Mouse (Mus musculus): ENCODE data around the gene Slc52a3. TPM values are rescaled to one million over a fixed set of nuclear protein-coding genes. Genes with fewer than 3 reads are reported as not detected.

Slc52a3 gene
- polyA plus RNA-seq, 1 experiment from 2014 or later: 2.7 TPM

- no peak overlapping the region for H3K4me3 ChIP-seq
- no peaks in the 10 kb centered on the region for H3K27me3 ChIP-seq
- no peak for ATAC-seq (ENCODE audit: borderline replicate concordance, extremely low read depth, low FRiP score, low TSS enrichment)
- no peaks in the 10 kb centered on the region for H3K9me3 ChIP-seq
- H3K27ac ChIP-seq: peak overlapping the region; percentile 30; the same call in 1 of the 2 replicates
- no peaks in the 10 kb centered on the region for H3K36me3 ChIP-seq
- H3K9ac ChIP-seq: no peak overlapping the region
- H3K4me1 ChIP-seq: peaks cover 82% of the 10 kb centered on the region
- no peak overlapping the region for H3K4me2 ChIP-seq
- 60% methylated on average over 3 of the region's 3 CpGs for WGBS
Observed at GRCm38 (mm10) chr2:151976067-151976466, 20.2 kb upstream of the Slc52a3 start.

GRCm38 (mm10) chr2:151977689-151978440, 18.4 kb upstream of the Slc52a3 start:
- no peak for ATAC-seq (ENCODE audit: borderline replicate concordance, extremely low read depth, low FRiP score, low TSS enrichment)
- Histone ChIP-seq H3K27ac (0 out of 2 replicates have a peak overlapping the region, but pooled peaks have one; percentile 6), H3K4me2 (peak overlapping the region; percentile 79; the same call in 1 of the 2 replicates), H3K27me3 (no peaks in the 10 kb centered on the region), H3K4me1 (peaks cover 64% of the 10 kb centered on the region), H3K9me3 (no peaks in the 10 kb centered on the region), H3K4me3 (no peak overlapping the region), H3K9ac (no peak overlapping the region), H3K36me3 (no peaks in the 10 kb centered on the region)
- 64% methylated on average over 4 of the region's 4 CpGs for WGBS

- no peaks in the 10 kb centered on the region for H3K27me3 ChIP-seq
- WGBS: 74% methylated on average over 6 of the region's 6 CpGs
- H3K27ac ChIP-seq: 0 out of 2 replicates have a peak overlapping the region, but pooled peaks have one; percentile 6
- H3K4me1 ChIP-seq: peaks cover 58% of the 10 kb centered on the region
- peak overlapping the region; percentile 79 for H3K4me2 ChIP-seq
- no peaks in the 10 kb centered on the region for H3K9me3 ChIP-seq
- H3K36me3 ChIP-seq: no peaks in the 10 kb centered on the region
- no peak overlapping the region for H3K9ac ChIP-seq
- peak overlapping the region; percentile 81; the same call in 1 of the 2 replicates for H3K4me3 ChIP-seq
- ATAC-seq (ENCODE audit: borderline replicate concordance, extremely low read depth, low FRiP score, low TSS enrichment): no peak
Observed at GRCm38 (mm10) chr2:151978494-151978893, 17.8 kb upstream of the Slc52a3 start.

- H3K36me3 ChIP-seq: no peaks in the 10 kb centered on the region
- peak; percentile 89 for ATAC-seq (ENCODE audit: borderline replicate concordance, extremely low read depth, low FRiP score, low TSS enrichment)
- H3K4me1 ChIP-seq: peaks cover 47% of the 10 kb centered on the region
Observed at GRCm38 (mm10) chr2:151979470-151980354, 16.6 kb upstream of the Slc52a3 start, which contains the start of gene Fam110a. Fam110a (minus strand) TSS chr2:151980219.

GRCm38 (mm10) chr2:151980355-151980693, 16.0 kb upstream of the Slc52a3 start:
- no peak; the same call in 1 of the 2 replicates for ATAC-seq (ENCODE audit: borderline replicate concordance, extremely low read depth, low FRiP score, low TSS enrichment)
- no peaks in the 10 kb centered on the region for H3K27me3 ChIP-seq
- peaks cover 46% of the 10 kb centered on the region for H3K4me1 ChIP-seq
- no peaks in the 10 kb centered on the region for H3K9me3 ChIP-seq
- peak overlapping the region; percentile 81 for H3K4me3 ChIP-seq
- H3K9ac ChIP-seq: no peak overlapping the region; the same call in 1 of the 2 replicates
- no peaks in the 10 kb centered on the region for H3K36me3 ChIP-seq
- 33% methylated on average over 3 of the region's 3 CpGs for WGBS
- H3K4me2 ChIP-seq: peak overlapping the region; percentile 79
- H3K27ac ChIP-seq: peak overlapping the region; percentile 80

More at GRCm38 (mm10) chr2:151979470-151980354, 16.6 kb upstream of the Slc52a3 start, which contains the start of gene Fam110a:
- Histone ChIP-seq H3K27me3 (no peaks in the 10 kb centered on the region), H3K27ac (peak within 1 kb of the TSS; percentile 80), H3K9me3 (no peaks in the 10 kb centered on the region), H3K4me3 (peak within 1 kb of the TSS; percentile 81), H3K9ac (peak within 1 kb of the TSS; percentile 82), H3K4me2 (peak within 1 kb of the TSS; percentile 79)
- under 1% methylated on average over 45 of the region's 46 CpGs for WGBS

- WGBS: 63% methylated on average over 6 of the region's 6 CpGs
- no peaks in the 10 kb centered on the region for H3K9me3 ChIP-seq
- H3K4me1 ChIP-seq: peaks cover 39% of the 10 kb centered on the region
- H3K27ac ChIP-seq: no peak overlapping the region
- no peaks in the 10 kb centered on the region for H3K36me3 ChIP-seq
- no peak for ATAC-seq (ENCODE audit: borderline replicate concordance, extremely low read depth, low FRiP score, low TSS enrichment)
- no peak overlapping the region for H3K4me3 ChIP-seq
- no peaks in the 10 kb centered on the region for H3K27me3 ChIP-seq
- no peak overlapping the region for H3K9ac ChIP-seq
- H3K4me2 ChIP-seq: no peak overlapping the region
Observed at GRCm38 (mm10) chr2:151981268-151981667, 15.0 kb upstream of the Slc52a3 start.

GRCm38 (mm10) chr2:151982476-151982875, 13.8 kb upstream of the Slc52a3 start:
- H3K36me3 ChIP-seq: no peaks in the 10 kb centered on the region
- no peak overlapping the region for H3K4me2 ChIP-seq
- H3K27ac ChIP-seq: no peak overlapping the region
- H3K4me3 ChIP-seq: no peak overlapping the region
- H3K27me3 ChIP-seq: no peaks in the 10 kb centered on the region
- no peak for ATAC-seq (ENCODE audit: borderline replicate concordance, extremely low read depth, low FRiP score, low TSS enrichment)
- H3K9ac ChIP-seq: no peak overlapping the region
- H3K4me1 ChIP-seq: peaks cover 28% of the 10 kb centered on the region
- no peaks in the 10 kb centered on the region for H3K9me3 ChIP-seq

GRCm38 (mm10) chr2:151984019-151984418, 12.3 kb upstream of the Slc52a3 start:
- WGBS: 60% methylated on average over 9 of the region's 9 CpGs
- no peak overlapping the region for H3K27ac ChIP-seq
- no peak for ATAC-seq (ENCODE audit: borderline replicate concordance, extremely low read depth, low FRiP score, low TSS enrichment)
- H3K4me3 ChIP-seq: no peak overlapping the region
- no peaks in the 10 kb centered on the region for H3K36me3 ChIP-seq
- no peak overlapping the region for H3K4me2 ChIP-seq
- peaks cover 13% of the 10 kb centered on the region for H3K4me1 ChIP-seq
- H3K27me3 ChIP-seq: no peaks in the 10 kb centered on the region
- H3K9me3 ChIP-seq: no peaks in the 10 kb centered on the region
- no peak overlapping the region for H3K9ac ChIP-seq

- H3K27ac ChIP-seq: no peak overlapping the region
- H3K4me3 ChIP-seq: no peak overlapping the region
- 46% methylated on average over 7 of the region's 7 CpGs for WGBS
- H3K9me3 ChIP-seq: no peaks in the 10 kb centered on the region
- H3K36me3 ChIP-seq: no peaks in the 10 kb centered on the region
- H3K4me1 ChIP-seq: peaks cover 2% of the 10 kb centered on the region
- no peak overlapping the region for H3K4me2 ChIP-seq
- H3K9ac ChIP-seq: no peak overlapping the region
- no peaks in the 10 kb centered on the region for H3K27me3 ChIP-seq
- no peak for ATAC-seq (ENCODE audit: borderline replicate concordance, extremely low read depth, low FRiP score, low TSS enrichment)
Observed at GRCm38 (mm10) chr2:151985426-151986172, 10.7 kb upstream of the Slc52a3 start.

- Histone ChIP-seq H3K9ac (no peak overlapping the region), H3K9me3 (no peaks in the 10 kb centered on the region), H3K4me2 (no peak overlapping the region), H3K4me3 (no peak overlapping the region), H3K27me3 (no peaks in the 10 kb centered on the region), H3K36me3 (no peaks in the 10 kb centered on the region), H3K4me1 (no peaks in the 10 kb centered on the region), H3K27ac (no peak overlapping the region)
- WGBS: 69% methylated on average over 8 of the region's 8 CpGs
- no peak for ATAC-seq (ENCODE audit: borderline replicate concordance, extremely low read depth, low FRiP score, low TSS enrichment)
Observed at GRCm38 (mm10) chr2:151986958-151987357, 9.4 kb upstream of the Slc52a3 start.

GRCm38 (mm10) chr2:151988978-151989377, 7.3 kb upstream of the Slc52a3 start:
- H3K9me3 ChIP-seq: no peaks in the 10 kb centered on the region
- no peaks in the 10 kb centered on the region for H3K36me3 ChIP-seq
- no peak overlapping the region for H3K4me3 ChIP-seq
- H3K4me1 ChIP-seq: no peaks in the 10 kb centered on the region
- 0 out of 2 replicates have a peak, but pooled peaks cover 5% of the 10 kb centered on the region for H3K27me3 ChIP-seq
- no peak overlapping the region for H3K4me2 ChIP-seq
- ATAC-seq (ENCODE audit: borderline replicate concordance, extremely low read depth, low FRiP score, low TSS enrichment): no peak
- no peak overlapping the region for H3K9ac ChIP-seq
- 66% methylated on average over 2 of the region's 2 CpGs for WGBS
- no peak overlapping the region for H3K27ac ChIP-seq
